16 mouse cellular contexts compared by ENCODE assay signal in genomic region chr17:91286875-91287274, GRCm38 (mm10).
"Had no signal": no experiment of that assay in that cellular context is flagged by ENCODE, and none has a peak within 500 bp of the region (broad histone marks: within the 10 kb centered on the region; RNA-seq: fewer than 3 reads in every experiment).

No protein-coding gene starts in this region.

- H3K27me3 ChIP-seq: neural tube, embryonic 13.5 days; neural tube, embryonic 15.5 days; stomach, embryonic 15.5 days had no signal

- H3K9me3 ChIP-seq: neural tube, embryonic 13.5 days; neural tube, embryonic 15.5 days; stomach, embryonic 15.5 days had no signal

- H3K36me3 ChIP-seq: neural tube, embryonic 13.5 days; neural tube, embryonic 15.5 days; stomach, embryonic 15.5 days had no signal

- H3K4me3 ChIP-seq: neural tube, embryonic 13.5 days; neural tube, embryonic 15.5 days; stomach, embryonic 15.5 days had no signal

- H3K9ac ChIP-seq: neural tube, embryonic 13.5 days; neural tube, embryonic 15.5 days; stomach, embryonic 15.5 days had no signal

- H3K4me1 ChIP-seq: neural tube, embryonic 13.5 days; neural tube, embryonic 15.5 days; stomach, embryonic 15.5 days had no signal

- H3K27ac ChIP-seq: neural tube, embryonic 13.5 days; neural tube, embryonic 15.5 days; stomach, embryonic 15.5 days; stomach, postnatal 0 days had no signal

- DNase-seq: retina, postnatal 1 day; right cerebral cortex, adult 18-20 months; right cerebral cortex, postnatal 14 days; right cerebral cortex, postnatal 25 days; right cerebral cortex, postnatal 4 days; spleen, adult 18-20 months; thymus, adult 18-20 months; thymus, adult 2 months; thymus, postnatal 14 days; thymus, postnatal 25 days; thymus, postnatal 36 days; thymus, postnatal 4 days had no signal
